In genomic region chr4:41470051-41470683, GRCm38 (mm10) we compare ENCODE assay signal across 12 mouse cellular contexts. TPM values are rescaled to one million over a fixed set of nuclear protein-coding genes. Genes with fewer than 3 reads are reported as not detected.
DNase-seq lines count a peak whose midpoint lies in the region; ATAC-seq and TF ChIP-seq lines count a peak whose summit lies in the region.
"Had no signal": no experiment of that assay in that cellular context is flagged by ENCODE, and none has a peak within 500 bp of the region (broad histone marks: within the 10 kb centered on the region; RNA-seq: fewer than 3 reads in every experiment).

No protein-coding gene starts in this region.

- no peak overlapping the region for H3K9ac ChIP-seq in midbrain, embryonic 12.5 days (replicated peaks)
- H3K9ac ChIP-seq in midbrain, embryonic 16.5 days (ENCODE audit: low read depth, low read length), result no peak overlapping the region
- peak overlapping the region; percentile 16; the same call in 1 of the 2 replicates for H3K9ac ChIP-seq in forebrain, embryonic 13.5 days
- no peak overlapping the region for H3K9ac ChIP-seq in hindbrain, embryonic 12.5 days

- TF ChIP-seq CTCF in olfactory bulb, adult 2 months (IDR thresholded peaks at IDR 0.05; ENCODE audit: insufficient read depth, low read depth, low read length), result no peak

- H3K4me1 ChIP-seq in midbrain, embryonic 12.5 days, result peaks cover 34% of the 10 kb centered on the region
- peaks cover 7% of the 10 kb centered on the region for H3K4me1 ChIP-seq in midbrain, embryonic 16.5 days (ENCODE audit: control insufficient read depth, insufficient read depth, low read length)
- peaks cover 40% of the 10 kb centered on the region for H3K4me1 ChIP-seq in forebrain, embryonic 13.5 days
- peaks cover 32% of the 10 kb centered on the region for H3K4me1 ChIP-seq in hindbrain, embryonic 12.5 days
- peaks cover 6% of the 10 kb centered on the region; the same call in 1 of the 2 replicates for H3K4me1 ChIP-seq in olfactory bulb, adult 2 months (ENCODE audit: control insufficient read depth, insufficient read depth, low read length)

- no peak overlapping the region for H3K4me3 ChIP-seq in midbrain, embryonic 12.5 days
- no peak overlapping the region for H3K4me3 ChIP-seq in midbrain, embryonic 16.5 days (ENCODE audit: low read depth, low read length)
- no peak overlapping the region for H3K4me3 ChIP-seq in forebrain, embryonic 13.5 days
- no peak overlapping the region for H3K4me3 ChIP-seq in hindbrain, embryonic 12.5 days
- H3K4me3 ChIP-seq in olfactory bulb, adult 2 months (ENCODE audit: insufficient read depth, low read depth, low read length), result no peak overlapping the region

- WGBS in midbrain, embryonic 12.5 days, result 62% methylated on average over 7 of the region's 7 CpGs
- WGBS in midbrain, embryonic 16.5 days, result 51% methylated on average over 7 of the region's 7 CpGs
- WGBS in forebrain, embryonic 13.5 days, result 43% methylated on average over 7 of the region's 7 CpGs
- WGBS in hindbrain, embryonic 12.5 days, result 49% methylated on average over 7 of the region's 7 CpGs
- WGBS in olfactory bulb, adult 2 months, result 49% methylated on average over 7 of the region's 7 CpGs

- no peaks in the 10 kb centered on the region for H3K27me3 ChIP-seq in midbrain, embryonic 12.5 days
- H3K27me3 ChIP-seq in midbrain, embryonic 16.5 days (ENCODE audit: control insufficient read depth, insufficient read depth, low read depth, low read length), result no peaks in the 10 kb centered on the region
- H3K27me3 ChIP-seq in forebrain, embryonic 13.5 days, result no peaks in the 10 kb centered on the region
- H3K27me3 ChIP-seq in hindbrain, embryonic 12.5 days, result no peaks in the 10 kb centered on the region

- H3K27ac ChIP-seq in midbrain, embryonic 12.5 days (replicated peaks), result peak overlapping the region; percentile 55
- no peak overlapping the region for H3K27ac ChIP-seq in midbrain, embryonic 16.5 days (ENCODE audit: low read length)
- H3K27ac ChIP-seq in forebrain, embryonic 13.5 days, result peak overlapping the region; percentile 70
- H3K27ac ChIP-seq in hindbrain, embryonic 12.5 days, result peak overlapping the region; percentile 72
- H3K27ac ChIP-seq in olfactory bulb, adult 2 months (ENCODE audit: insufficient read depth, low read depth, low read length), result peak overlapping the region; percentile 36

- H3K4me2 ChIP-seq in midbrain, embryonic 12.5 days (replicated peaks), result no peak overlapping the region
- H3K4me2 ChIP-seq in midbrain, embryonic 16.5 days (ENCODE audit: low read length), result no peak overlapping the region
- H3K4me2 ChIP-seq in forebrain, embryonic 13.5 days, result 0 out of 2 replicates have a peak overlapping the region, but pooled peaks have one; percentile 8
- no peak overlapping the region for H3K4me2 ChIP-seq in hindbrain, embryonic 12.5 days (replicated peaks)

- H3K36me3 ChIP-seq in midbrain, embryonic 12.5 days, result 0 out of 2 replicates have a peak, but pooled peaks cover 6% of the 10 kb centered on the region
- H3K36me3 ChIP-seq in midbrain, embryonic 16.5 days (ENCODE audit: control insufficient read depth, insufficient read depth, low read length), result no peaks in the 10 kb centered on the region
- no peaks in the 10 kb centered on the region for H3K36me3 ChIP-seq in forebrain, embryonic 13.5 days (ENCODE audit: poor library complexity, severe bottlenecking)
- H3K36me3 ChIP-seq in hindbrain, embryonic 12.5 days, result no peaks in the 10 kb centered on the region

- no peak for DNase-seq in right cerebral cortex, postnatal 4 days
- no peak for DNase-seq in thymus, postnatal 25 days
- DNase-seq: cerebellum, adult 18-20 months; gastrocnemius, postnatal 36 days; kidney, postnatal 4 days; lung, adult 2 months had no signal

- ATAC-seq in midbrain, embryonic 12.5 days (ENCODE audit: low FRiP score, low read depth), result no peak
- ATAC-seq in midbrain, embryonic 16.5 days, result no peak
- peak; percentile 67 for ATAC-seq in forebrain, embryonic 13.5 days
- ATAC-seq in hindbrain, embryonic 12.5 days (ENCODE audit: low FRiP score), result 0 out of 2 replicates have a peak, but pooled peaks have one; percentile 3
- ATAC-seq: activated CD4-positive, CD25-positive, alpha-beta regulatory T cell, adult 4 months had no signal

- no peak for TF ChIP-seq POLR2A in olfactory bulb, adult 2 months (IDR thresholded peaks at IDR 0.05; ENCODE audit: insufficient read depth, low read depth, low read length)

- no peaks in the 10 kb centered on the region for H3K9me3 ChIP-seq in midbrain, embryonic 12.5 days
- no peaks in the 10 kb centered on the region for H3K9me3 ChIP-seq in midbrain, embryonic 16.5 days (replicated peaks; ENCODE audit: control insufficient read depth, low read length, poor library complexity, severe bottlenecking)
- H3K9me3 ChIP-seq in forebrain, embryonic 13.5 days (replicated peaks), result no peaks in the 10 kb centered on the region
- H3K9me3 ChIP-seq in hindbrain, embryonic 12.5 days (replicated peaks), result no peaks in the 10 kb centered on the region

RNA-seq across cellular contexts. Expression of gene Nudt2, which starts 5.2 kb away (rescaled TPM):
- polyA plus RNA-seq in midbrain, embryonic 12.5 days (2016; fragmentation: Nextera tagmentation; extraction: Ambion mirVana), result 56.9 and 63.5 TPM in 2 replicates
- polyA plus RNA-seq in midbrain, embryonic 16.5 days (2015; fragmentation: Nextera tagmentation; extraction: Ambion mirVana), result 70.6 and 80.8 TPM in 2 replicates
- polyA plus RNA-seq in forebrain, embryonic 13.5 days (2015; fragmentation: Nextera tagmentation; extraction: Ambion mirVana), result 62.2 and 72.8 TPM in 2 replicates
- polyA plus RNA-seq in hindbrain, embryonic 12.5 days (2016; fragmentation: Nextera tagmentation; extraction: Ambion mirVana), result 56.9 and 59.5 TPM in 2 replicates
- polyA plus RNA-seq in olfactory bulb, adult 2 months (2012; ENCODE audit: insufficient read depth, insufficient read length, low replicate concordance, missing spikeins), result not detected in 2 replicates

RNA-seq across cellular contexts. Expression of gene Kif24, which starts 5.5 kb away (rescaled TPM):
- 11.9 and 12.6 TPM in 2 replicates for polyA plus RNA-seq in midbrain, embryonic 12.5 days (2016; fragmentation: Nextera tagmentation; extraction: Ambion mirVana)
- 2.5 and 3.0 TPM in 2 replicates for polyA plus RNA-seq in midbrain, embryonic 16.5 days (2015; fragmentation: Nextera tagmentation; extraction: Ambion mirVana)
- polyA plus RNA-seq in forebrain, embryonic 13.5 days (2015; fragmentation: Nextera tagmentation; extraction: Ambion mirVana), result 8.9 and 9.7 TPM in 2 replicates
- 9.5 and 9.6 TPM in 2 replicates for polyA plus RNA-seq in hindbrain, embryonic 12.5 days (2016; fragmentation: Nextera tagmentation; extraction: Ambion mirVana)
- not detected in 2 replicates for polyA plus RNA-seq in olfactory bulb, adult 2 months (2012; ENCODE audit: insufficient read depth, insufficient read length, low replicate concordance, missing spikeins)

RNA-seq across cellular contexts. Expression of gene AI464131, which starts 32.7 kb away (rescaled TPM):
- polyA plus RNA-seq in midbrain, embryonic 12.5 days (2016; fragmentation: Nextera tagmentation; extraction: Ambion mirVana), result 8.5 and 8.7 TPM in 2 replicates
- 7.4 and 11.6 TPM in 2 replicates for polyA plus RNA-seq in midbrain, embryonic 16.5 days (2015; fragmentation: Nextera tagmentation; extraction: Ambion mirVana)
- 3.0 and 3.1 TPM in 2 replicates for polyA plus RNA-seq in forebrain, embryonic 13.5 days (2015; fragmentation: Nextera tagmentation; extraction: Ambion mirVana)
- 10.1 and 11.9 TPM in 2 replicates for polyA plus RNA-seq in hindbrain, embryonic 12.5 days (2016; fragmentation: Nextera tagmentation; extraction: Ambion mirVana)
- not detected in 2 replicates for polyA plus RNA-seq in olfactory bulb, adult 2 months (2012; ENCODE audit: insufficient read depth, insufficient read length, low replicate concordance, missing spikeins)
- polyA plus RNA-seq: activated CD4-positive, CD25-positive, alpha-beta regulatory T cell, adult 4 months had no signal

RNA-seq across cellular contexts. Expression of gene 1110017D15Rik, which starts 47.0 kb away (rescaled TPM):
- polyA plus RNA-seq in midbrain, embryonic 12.5 days (2016; fragmentation: Nextera tagmentation; extraction: Ambion mirVana), result 5.0 and 5.5 TPM in 2 replicates
- 15.1 and 18.5 TPM in 2 replicates for polyA plus RNA-seq in midbrain, embryonic 16.5 days (2015; fragmentation: Nextera tagmentation; extraction: Ambion mirVana)
- polyA plus RNA-seq in forebrain, embryonic 13.5 days (2015; fragmentation: Nextera tagmentation; extraction: Ambion mirVana), result 9.1 and 14.3 TPM in 2 replicates
- polyA plus RNA-seq in hindbrain, embryonic 12.5 days (2016; fragmentation: Nextera tagmentation; extraction: Ambion mirVana), result 11.3 and 12.9 TPM in 2 replicates
- polyA plus RNA-seq in olfactory bulb, adult 2 months (2012; ENCODE audit: insufficient read depth, insufficient read length, low replicate concordance, missing spikeins), result not detected in 2 replicates
- polyA plus RNA-seq: activated CD4-positive, CD25-positive, alpha-beta regulatory T cell, adult 4 months had no signal

Comparison
In these comparisons a context has a peak if more than half of its experiments do, and no peak if none do; other contexts are left out.
1. ATAC-seq: peak in forebrain, embryonic 13.5 days (single experiment) and hindbrain, embryonic 12.5 days (single experiment); none in midbrain, embryonic 12.5 days (single experiment) and midbrain, embryonic 16.5 days (single experiment).
2. RNA of gene Nudt2, which starts 5.2 kb away (polyA plus RNA-seq): 70.6 to 80.8 TPM in midbrain, embryonic 16.5 days, 56.9 to 63.5 TPM in midbrain, embryonic 12.5 days, 62.2 to 72.8 TPM in forebrain, embryonic 13.5 days and 56.9 to 59.5 TPM in hindbrain, embryonic 12.5 days; not detected in olfactory bulb, adult 2 months; every median in the first group is over 10 times any median in the second.